Mouse (Mus musculus) CH12.LX (cell line): ENCODE data around the gene Slc28a1.

Experiments
- CTCF ChIP-seq, 2 experiments: IDR thresholded peaks in 1 of 2; conservative IDR thresholded peaks in 1 of 2; 2 replicates each; pipeline ENCODE4 v1.5.1; 2011 to 2012; ENCODE audit warnings: low read depth in 2 of 2, low read length in 2 of 2, improper control_type of control experiment in 1 of 2, inconsistent platforms in 1 of 2, mild to moderate bottlenecking in 1 of 2, moderate library complexity in 1 of 2
- EP300 ChIP-seq: IDR thresholded peaks from 2 replicates; pipeline ENCODE4 v1.6.1; 2011; ENCODE audit warnings: low read length, improper control_type of control experiment
- JUND ChIP-seq: conservative IDR thresholded peaks from 2 replicates; pipeline ENCODE4 v1.6.1; 2011; ENCODE audit warnings: low read depth, low read length, improper control_type of control experiment
- KAT2A ChIP-seq: IDR thresholded peaks from 2 replicates; pipeline ENCODE4 v1.6.1; 2012; ENCODE audit warnings: low read length, improper control_type of control experiment, inconsistent platforms; ENCODE audit not compliant: insufficient replicate concordance
- MXI1 ChIP-seq: IDR thresholded peaks from 2 replicates; pipeline ENCODE4 v1.6.1; 2011; ENCODE audit warnings: mild to moderate bottlenecking, low read depth, low read length, improper control_type of control experiment
- POLR2A ChIP-seq: IDR thresholded peaks from 2 replicates; pipeline ENCODE4 v1.6.1; 2011; ENCODE audit warnings: low read depth, mild to moderate bottlenecking, improper control_type of control experiment, low read length
- POLR2AphosphoS2 ChIP-seq: IDR thresholded peaks from 2 replicates; pipeline ENCODE4 v1.6.1; 2011; ENCODE audit warnings: low read depth, low read length, improper control_type of control experiment
- RAD21 ChIP-seq: IDR thresholded peaks from 2 replicates; pipeline ENCODE4 v1.6.1; 2011; ENCODE audit warnings: low read depth, mild to moderate bottlenecking, low read length, improper control_type of control experiment, moderate library complexity
- SMC3 ChIP-seq: IDR thresholded peaks from 2 replicates; pipeline ENCODE4 v1.6.1; 2011; ENCODE audit warnings: low read depth, low read length, improper control_type of control experiment
- TCF12 ChIP-seq: IDR thresholded peaks from 2 replicates; pipeline ENCODE4 v1.6.1; 2014; ENCODE audit warnings: low read depth, mild to moderate bottlenecking, inconsistent platforms, low read length, improper control_type of control experiment
- USF1 ChIP-seq: IDR thresholded peaks from 2 replicates; pipeline ENCODE4 v1.6.1; 2014; ENCODE audit warnings: low read depth, mild to moderate bottlenecking, inconsistent platforms, low read length, improper control_type of control experiment
- USF2 ChIP-seq: conservative IDR thresholded peaks from 2 replicates; pipeline ENCODE4 v1.6.1; 2011; ENCODE audit warnings: low read depth, low read length, improper control_type of control experiment
- ZMIZ1 ChIP-seq: IDR thresholded peaks from 2 replicates; pipeline ENCODE4 v1.6.1; 2012; ENCODE audit warnings: low read depth, mild to moderate bottlenecking, inconsistent platforms, low read length, improper control_type of control experiment

GRCm38 (mm10) chr7:81123553-81123952 lies 9.0 kb downstream of the Slc28a1 start:
- no peak for TF ChIP-seq CTCF (conservative IDR thresholded peaks at IDR 0.05 in 1 of 2, IDR thresholded peaks at IDR 0.05 in 1 of 2; ENCODE audit: low read depth in 2 of 2, low read length in 2 of 2)
- TF ChIP-seq USF1, result no peak
- no peak for TF ChIP-seq SMC3
- TF ChIP-seq POLR2A, result no peak
- TF ChIP-seq USF2, result no peak
- TF ChIP-seq KAT2A, result no peak
- no peak for TF ChIP-seq RAD21
- TF ChIP-seq MXI1, result no peak
- TF ChIP-seq POLR2AphosphoS2, result no peak
- no peak for TF ChIP-seq EP300
- TF ChIP-seq JUND, result no peak
- no peak for TF ChIP-seq TCF12
- TF ChIP-seq ZMIZ1, result no peak
